Mouse (Mus musculus): ENCODE data around the gene Gm7942.
"Not testable (repeated sequence)": the region's sequence is repeated elsewhere in the genome, so short reads cannot be mapped to it uniquely, and the experiment has no call there.

Gene Gm7942

DNA sequence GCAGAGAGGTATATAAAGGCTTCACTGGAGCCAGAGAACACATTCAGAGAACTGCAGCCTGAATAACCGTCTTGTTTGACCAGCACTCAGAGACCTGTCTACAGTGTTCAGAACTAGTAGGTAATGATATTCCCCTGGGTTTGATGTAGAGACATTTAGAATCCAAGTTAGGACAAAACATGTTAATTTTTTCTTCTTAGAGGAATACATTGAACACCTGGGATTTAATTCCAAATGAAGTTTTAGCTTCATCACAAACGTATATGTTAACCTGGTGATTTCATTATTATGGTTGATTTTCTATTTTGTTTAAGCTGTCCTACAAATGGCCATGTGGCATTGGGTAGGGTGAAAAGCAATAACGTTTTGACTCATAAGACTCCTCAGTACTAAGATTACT is at the start of gene Gm7942:
Gm7942 (plus strand) TSS at position 301 of the 400 bp plus-strand sequence.
- DNase-seq: not testable (repeated sequence)

Measured in cerebellum, adult 18-20 months (tissue).